Mouse (Mus musculus) forebrain, postnatal 0 days (tissue): ENCODE results near the gene Gm3417. TPM values are rescaled to one million over a fixed set of nuclear protein-coding genes. Genes with fewer than 3 reads are reported as not detected.
"Not testable (repeated sequence)": the region's sequence is repeated elsewhere in the genome, so short reads cannot be mapped to it uniquely, and the experiment has no call there.

Experiments
- ATAC-seq: fragments of 200-750 bp; cut with Nextera tagmentation; 2 replicates; pipeline ENCODE4 v1.8.0; 2017; ENCODE audit warnings: mild to moderate bottlenecking, moderate library complexity
- DNase-seq: peaks from one replicate; pipeline ENCODE4 v3.0.0-alpha.2; 2015
- H3K27ac ChIP-seq: fragments of 300-500 bp; sonication (generic); 2 replicates; pipeline ENCODE4 v1.5.1; 2014; ENCODE audit warnings: low read depth, mild to moderate bottlenecking, antibody characterized with exemption, low read length, moderate library complexity, mixed read lengths
- H3K27me3 ChIP-seq: fragments of 300-500 bp; sonication (generic); 2 replicates; pipeline ENCODE4 v1.6.1; 2014; ENCODE audit warnings: mild to moderate bottlenecking, low read length, mixed read lengths; ENCODE audit not compliant: insufficient read depth
- H3K36me3 ChIP-seq: fragments of 300-500 bp; sonication (generic); 2 replicates; pipeline ENCODE4 v1.6.1; 2014; ENCODE audit warnings: mild to moderate bottlenecking, moderate library complexity; ENCODE audit not compliant: insufficient read depth
- H3K4me1 ChIP-seq: fragments of 300-500 bp; sonication (generic); 2 replicates; pipeline ENCODE4 v1.6.1; 2014; ENCODE audit warnings: antibody characterized with exemption; ENCODE audit not compliant: insufficient read depth
- H3K4me2 ChIP-seq: fragments of 300-500 bp; sonication (generic); 2 replicates; pipeline ENCODE4 v1.6.1; 2014; ENCODE audit warnings: low read depth, mild to moderate bottlenecking, moderate library complexity
- H3K4me3 ChIP-seq: fragments of 300-500 bp; sonication (generic); 2 replicates; pipeline ENCODE4 v1.5.1; 2014; ENCODE audit warnings: low read depth, low read length, mixed read lengths
- H3K9ac ChIP-seq: fragments of 300-500 bp; sonication (generic); 2 replicates; pipeline ENCODE4 v1.6.1; 2014; ENCODE audit warnings: mild to moderate bottlenecking
- H3K9me3 ChIP-seq: fragments of 300-500 bp; sonication (generic); 2 replicates; pipeline ENCODE4 v1.6.1; 2016; ENCODE audit warnings: low read length
- WGBS: fragments of 180-500 bp; shearing (Covaris S2); extraction: QIAGEN DNeasy Blood & Tissue Kit; methylation state at CpG from one replicate; pipeline ENCODE4 v1.1.7; 2014; 5-methylcytosine and 5-hydroxymethylcytosine counted together
- polyA plus RNA-seq: library from polyadenylated mRNA; unstranded; fragments of >200 nt; fragmentation: Nextera tagmentation; extraction: Ambion mirVana; gene quantifications from 2 replicates; pipeline ENCODE4 v1.2.1, GENCODE M21; 2015
- total RNA-seq: library from RNA; depleted of rRNA; stranded (reverse); fragments of >200 nt; gene quantifications from 2 replicates; pipeline ENCODE4 v1.2.3, GENCODE M21; 2014

Gene Gm3417
- total and polyA plus RNA-seq, 2 experiments from 2014 or later, result 4.0 TPM; not detected in 1

GRCm38 (mm10) chr17:14993139-14993832 is 14.7 kb upstream of the Gm3417 start:
- ATAC-seq, result peak; percentile 92
- H3K36me3 ChIP-seq, H3K4me2 ChIP-seq, H3K9ac ChIP-seq, H3K9me3 ChIP-seq, H3K27ac ChIP-seq, H3K27me3 ChIP-seq, H3K4me1 ChIP-seq, H3K4me3 ChIP-seq, DNase-seq: not testable (repeated sequence)
- no CpG with 5 or more reads among the region's 47 CpGs for WGBS

GRCm38 (mm10) chr17:14992522-14993138 is 14.0 kb upstream of the Gm3417 start:
- H3K4me3 ChIP-seq, H3K27me3 ChIP-seq, H3K9me3 ChIP-seq, DNase-seq, H3K4me1 ChIP-seq, H3K27ac ChIP-seq, H3K36me3 ChIP-seq, H3K9ac ChIP-seq, H3K4me2 ChIP-seq: not testable (repeated sequence)
- ATAC-seq, result peak; percentile 81
- WGBS, result no CpG with 5 or more reads among the region's 98 CpGs

DNA sequence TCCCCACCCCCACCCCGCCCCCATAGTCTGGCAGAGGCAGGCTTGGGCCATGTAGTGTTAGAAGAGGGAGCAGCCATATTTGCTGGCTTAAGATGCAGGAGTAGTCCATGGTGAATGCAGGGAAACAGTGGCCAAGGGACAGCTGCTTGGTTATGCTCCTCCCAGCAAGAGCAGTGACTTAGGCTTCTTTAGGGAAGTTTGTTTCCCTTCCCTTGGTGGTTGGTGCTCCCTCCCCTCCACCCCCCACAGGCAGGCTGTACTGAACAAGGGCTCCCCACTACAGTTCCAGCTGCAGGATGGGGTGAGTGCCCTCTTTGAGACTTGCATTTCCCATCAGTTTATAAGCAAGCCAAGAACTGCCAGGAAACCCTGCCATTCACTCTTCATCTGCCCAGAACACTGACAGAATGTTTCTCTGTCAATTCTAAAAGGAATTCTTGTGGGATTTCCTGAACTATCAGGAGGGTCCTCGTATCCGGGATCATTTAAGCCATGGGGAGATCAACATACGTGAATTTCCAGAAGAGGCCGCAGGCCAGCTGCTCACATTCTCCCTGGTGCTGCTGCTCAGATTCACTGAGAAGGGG is 11.6 kb upstream of the Gm3417 start:
- not testable (repeated sequence) for H3K4me3 ChIP-seq, H3K4me1 ChIP-seq, H3K36me3 ChIP-seq, H3K27ac ChIP-seq, ATAC-seq, DNase-seq, H3K9ac ChIP-seq, H3K9me3 ChIP-seq, H3K4me2 ChIP-seq, H3K27me3 ChIP-seq
- WGBS, result 76% methylated on average over 4 of the region's 5 CpGs

DNA sequence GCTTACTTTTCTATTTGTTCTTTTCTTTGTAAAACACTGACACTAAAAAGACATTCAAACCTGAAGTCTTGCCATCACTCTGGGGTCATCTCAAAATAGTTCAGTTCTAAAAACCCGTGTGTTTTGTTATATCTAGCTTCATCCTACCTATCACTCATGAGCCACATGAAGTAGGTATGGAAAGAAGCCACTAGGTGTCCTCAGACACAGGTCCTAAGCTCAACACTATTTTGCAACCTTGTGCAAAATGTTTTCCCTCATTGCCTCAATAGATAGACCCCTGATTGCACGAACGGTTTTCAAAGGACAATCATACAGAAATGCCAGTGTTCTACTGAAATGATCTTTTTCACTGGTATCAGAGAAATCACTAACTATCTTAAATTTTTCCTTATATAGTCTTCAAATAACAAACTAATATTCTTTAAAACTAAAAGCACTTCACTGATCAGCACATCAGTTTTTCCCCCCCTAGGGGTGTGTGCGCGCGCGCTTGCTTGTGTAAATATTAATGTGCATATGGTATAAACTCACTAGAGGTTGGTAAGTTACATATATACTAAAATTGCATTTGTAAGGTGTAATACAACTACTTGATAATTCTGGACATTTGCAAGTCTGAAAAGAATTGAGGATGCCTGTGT is 750 bp downstream of the Gm3417 start:
- H3K27me3 ChIP-seq, H3K9ac ChIP-seq, H3K27ac ChIP-seq, H3K4me2 ChIP-seq, H3K4me1 ChIP-seq, H3K4me3 ChIP-seq, H3K9me3 ChIP-seq, H3K36me3 ChIP-seq, DNase-seq, ATAC-seq: not testable (repeated sequence)
- 3% methylated on average over 4 of the region's 7 CpGs for WGBS

DNA sequence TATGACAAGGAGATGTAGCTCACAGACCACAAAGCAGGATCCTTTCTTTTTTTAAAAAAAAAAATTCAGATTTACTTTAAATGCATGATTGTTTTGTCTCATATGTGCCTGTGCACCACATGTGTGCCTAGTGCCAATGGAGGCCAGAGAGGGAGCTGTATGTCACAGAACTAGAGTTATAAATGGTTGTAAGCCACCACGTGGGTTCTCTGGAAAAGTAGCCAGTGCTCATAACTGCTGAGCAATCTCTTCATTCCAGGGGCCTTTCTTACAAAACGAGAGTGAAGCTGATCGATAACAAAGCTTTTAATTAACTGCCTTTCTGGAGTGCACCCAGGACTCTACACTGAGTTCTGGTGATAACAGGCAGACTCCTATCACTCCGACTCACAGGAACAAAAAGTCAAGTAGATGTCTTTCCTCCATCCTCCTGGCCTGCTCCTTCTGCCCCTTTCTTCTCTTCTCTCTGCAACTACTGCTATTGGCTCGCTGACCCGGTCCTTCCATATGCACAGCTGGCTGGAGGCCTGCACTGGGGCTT is 10.1 kb downstream of the Gm3417 start:
- H3K9ac ChIP-seq, DNase-seq, H3K4me3 ChIP-seq, H3K4me1 ChIP-seq, ATAC-seq, H3K9me3 ChIP-seq, H3K36me3 ChIP-seq, H3K27ac ChIP-seq, H3K27me3 ChIP-seq, H3K4me2 ChIP-seq: not testable (repeated sequence)
- no CpG with 5 or more reads among the region's 6 CpGs for WGBS

DNA sequence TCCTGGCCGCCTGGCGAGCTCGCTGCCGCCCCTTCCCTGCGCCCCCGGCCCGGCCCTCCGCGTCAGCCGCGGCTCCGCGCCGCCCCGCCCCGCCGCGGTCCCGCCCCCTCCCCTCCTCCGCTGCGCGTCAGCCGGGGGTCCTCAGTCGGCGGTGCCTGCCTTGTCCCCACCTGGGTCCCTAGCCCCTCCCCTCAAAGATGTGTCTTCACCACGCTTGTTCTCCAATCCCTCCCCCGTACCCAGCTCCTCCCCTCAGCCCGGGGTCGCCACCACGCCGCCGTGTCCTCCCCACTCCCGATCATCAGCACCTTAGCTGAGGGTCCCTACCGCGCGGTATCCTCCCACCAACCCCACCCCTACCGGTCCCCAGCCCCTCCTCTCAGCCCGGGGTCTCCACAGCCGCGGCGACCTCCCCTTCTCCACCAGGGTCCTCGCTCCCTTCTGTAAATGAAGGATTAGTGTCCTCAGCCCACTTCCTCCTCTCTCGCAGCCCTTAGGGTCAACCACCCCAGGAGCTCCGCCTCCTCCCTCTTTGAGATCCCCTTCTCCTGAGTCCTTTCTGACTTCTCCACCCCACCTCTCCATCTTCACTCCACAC is 16.9 kb downstream of the Gm3417 start:
- ATAC-seq, result peak; percentile 94
- WGBS, result no CpG with 5 or more reads among the region's 44 CpGs
- not testable (repeated sequence) for H3K27ac ChIP-seq, DNase-seq, H3K4me2 ChIP-seq, H3K36me3 ChIP-seq, H3K4me1 ChIP-seq, H3K9ac ChIP-seq, H3K9me3 ChIP-seq, H3K27me3 ChIP-seq, H3K4me3 ChIP-seq

GRCm38 (mm10) chr17:14960951-14961556 is 17.5 kb downstream of the Gm3417 start, which contains the start of gene Phf10:
TSS of gene Phf10 (minus strand) at chr17:14961273.
- Histone ChIP-seq H3K4me3 (peak within 1 kb of the TSS; percentile 54), H3K4me2 (peak within 1 kb of the TSS; percentile 98), H3K9ac (peak within 1 kb of the TSS; percentile 63)
- H3K4me1 ChIP-seq, H3K36me3 ChIP-seq, H3K9me3 ChIP-seq, H3K27ac ChIP-seq, H3K27me3 ChIP-seq: not testable (repeated sequence)
- 2% methylated on average over 42 of the region's 100 CpGs for WGBS
- ATAC-seq, result peak; percentile 82
- DNase-seq, result peak; percentile 4
